Mouse (Mus musculus) embryonic facial prominence, embryonic 10.5 days (tissue): ENCODE measurements at regions not wholly inside any gene's neighbourhood (a gene's known extent, or its start where the extent isn't known, plus 50 kb on each side); places are given as distances from the start of the nearest gene placed in this dataset.
"Not testable (repeated sequence)": the region's sequence is repeated elsewhere in the genome, so short reads cannot be mapped to it uniquely, and the experiment has no call there.

Source experiments
- DNase-seq: peaks from one replicate; pipeline ENCODE4 v3.0.0-alpha.2; 2017; ENCODE audit warnings: low spot score
- H3K27ac ChIP-seq: fragments of 300-500 bp; sonication (generic); replicated peaks from 2 replicates; pipeline ENCODE4 v1.5.1; 2016; ENCODE audit warnings: mild to moderate bottlenecking
- H3K27me3 ChIP-seq: fragments of 300-500 bp; sonication (generic); replicated peaks from 2 replicates; pipeline ENCODE4 v1.6.1; 2016; ENCODE audit warnings: low read depth, mild to moderate bottlenecking; ENCODE audit not compliant: poor library complexity, severe bottlenecking
- H3K36me3 ChIP-seq: fragments of 300-500 bp; sonication (generic); replicated peaks from 2 replicates; pipeline ENCODE4 v1.6.1; 2016; ENCODE audit warnings: mild to moderate bottlenecking, moderate library complexity
- H3K4me1 ChIP-seq: fragments of 300-500 bp; sonication (generic); 2 replicates; pipeline ENCODE4 v1.6.1; 2016
- H3K4me3 ChIP-seq: fragments of 300-500 bp; sonication (generic); 2 replicates; pipeline ENCODE4 v1.5.1; 2016; ENCODE audit warnings: mild to moderate bottlenecking, moderate library complexity
- H3K9me3 ChIP-seq: fragments of 300-500 bp; sonication (generic); 2 replicates; pipeline ENCODE4 v1.6.1; 2016; ENCODE audit warnings: mild to moderate bottlenecking
- WGBS: fragments of 180-500 bp; shearing (Covaris S2); methylation state at CpG from one replicate; pipeline ENCODE4 v1.1.7; 2016; 5-methylcytosine and 5-hydroxymethylcytosine counted together

DNA sequence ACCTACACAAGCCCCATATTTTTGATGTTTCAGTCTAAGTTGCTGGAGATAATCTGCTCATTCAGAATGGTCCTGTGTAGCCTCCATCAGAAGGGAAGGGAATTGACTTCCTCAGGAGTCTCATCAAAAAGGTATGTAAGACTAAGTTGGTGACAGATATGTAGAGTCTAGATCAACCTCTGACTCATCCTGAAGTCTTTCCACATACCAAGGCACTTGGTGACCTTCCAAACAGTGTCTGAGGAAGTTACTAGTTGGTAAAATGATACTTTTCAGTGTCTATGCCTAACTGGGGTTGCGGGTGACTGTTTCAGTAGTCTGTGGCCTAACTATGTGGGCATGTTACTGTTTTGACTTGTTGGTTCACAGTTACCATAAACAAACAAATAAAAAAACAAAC lies 133.0 kb upstream of the Plcb4 start:
- Histone ChIP-seq H3K4me3 (no peak overlapping the region), H3K4me1 (no peaks in the 10 kb centered on the region), H3K9me3 (no peaks in the 10 kb centered on the region), H3K27ac (no peak overlapping the region), H3K36me3 (no peaks in the 10 kb centered on the region), H3K27me3 (no peaks in the 10 kb centered on the region)
- no peak for DNase-seq
- WGBS: 90% methylated on average over 1 of the region's 1 CpGs

DNA sequence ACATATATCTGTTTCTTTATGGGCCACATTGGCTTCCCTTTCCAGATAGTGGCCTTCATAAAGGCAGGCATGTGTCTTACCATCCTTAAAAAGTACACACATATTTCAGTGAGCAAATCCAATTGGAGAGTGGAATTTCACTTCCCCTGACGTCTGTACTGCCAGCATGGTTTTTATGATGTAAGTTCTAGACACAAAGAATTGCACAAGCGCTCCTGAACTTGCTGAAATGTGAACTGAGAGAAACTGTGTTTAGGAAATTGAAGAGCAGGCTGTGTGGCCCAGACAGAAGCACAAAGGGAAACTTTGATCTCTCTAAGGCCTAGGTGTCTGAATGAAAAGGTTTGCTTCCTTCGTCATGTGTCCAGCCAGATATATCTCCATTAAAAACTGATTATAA lies 129.2 kb upstream of the Plcb4 start:
- no peak for DNase-seq
- WGBS: 83% methylated on average over 3 of the region's 3 CpGs
- Histone ChIP-seq H3K36me3 (no peaks in the 10 kb centered on the region), H3K4me1 (no peaks in the 10 kb centered on the region), H3K4me3 (no peak overlapping the region), H3K27me3 (no peaks in the 10 kb centered on the region), H3K9me3 (no peaks in the 10 kb centered on the region), H3K27ac (no peak overlapping the region)

DNA sequence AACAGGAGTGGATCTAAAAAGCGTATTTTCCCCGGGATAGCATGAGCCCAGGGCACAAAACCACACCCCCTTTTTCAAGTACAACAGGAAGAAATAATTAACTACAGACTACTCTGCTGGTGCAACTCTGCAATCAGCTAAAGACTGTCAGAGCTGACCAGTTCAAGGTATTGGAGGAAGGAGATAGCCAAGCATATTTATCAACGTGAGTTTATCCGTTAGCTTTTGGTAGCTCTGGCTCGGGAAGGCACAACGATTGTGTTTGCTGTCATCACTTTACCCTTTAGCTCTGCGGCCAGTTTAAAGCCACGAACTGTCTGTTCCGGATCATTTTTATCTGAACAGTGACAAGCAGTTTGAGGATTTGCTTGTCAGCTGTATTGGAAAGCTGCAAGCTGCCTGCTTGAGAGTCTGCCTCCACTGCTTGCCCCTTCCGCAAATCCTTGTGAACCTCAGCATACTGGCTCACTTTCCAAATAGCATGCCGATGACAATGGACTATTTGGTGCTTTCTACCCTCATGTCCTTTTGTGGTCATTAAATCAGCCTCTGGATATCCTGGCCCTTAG lies 122.4 kb upstream of the Plcb4 start:
- Histone ChIP-seq H3K9me3 (no peaks in the 10 kb centered on the region), H3K27me3 (no peaks in the 10 kb centered on the region), H3K4me3 (no peak overlapping the region), H3K27ac (no peak overlapping the region; the same call in 1 of the 2 replicates), H3K36me3 (no peaks in the 10 kb centered on the region), H3K4me1 (peaks cover 13% of the 10 kb centered on the region)
- WGBS: 68% methylated on average over 11 of the region's 11 CpGs
- DNase-seq: no peak

DNA sequence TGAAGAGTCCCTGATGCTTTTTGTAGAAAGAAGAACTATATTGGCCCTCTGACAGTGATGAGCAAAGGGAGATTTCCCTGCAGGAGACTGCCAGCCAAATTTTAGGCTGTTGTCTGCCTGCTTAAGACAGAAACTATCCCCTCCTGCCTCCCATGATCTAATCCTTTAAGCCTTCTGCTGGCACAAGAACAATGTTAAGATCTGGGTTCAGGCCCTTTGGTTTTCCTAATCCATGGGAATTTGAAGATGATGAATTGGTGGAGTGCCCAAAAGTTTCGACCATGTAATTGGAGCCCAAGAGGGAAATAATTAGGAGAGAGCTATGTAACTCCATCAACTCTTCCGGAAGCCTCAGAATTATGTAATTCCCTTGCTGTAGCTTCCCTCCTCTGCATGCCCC lies 120.8 kb upstream of the Plcb4 start:
- H3K27me3 ChIP-seq: no peaks in the 10 kb centered on the region
- WGBS: 51% methylated on average over 2 of the region's 2 CpGs
- peaks cover 13% of the 10 kb centered on the region for H3K4me1 ChIP-seq
- no peaks in the 10 kb centered on the region for H3K36me3 ChIP-seq
- no peaks in the 10 kb centered on the region for H3K9me3 ChIP-seq
- no peak overlapping the region for H3K4me3 ChIP-seq
- DNase-seq: no peak
- H3K27ac ChIP-seq: no peak overlapping the region

GRCm38 (mm10) chr2:135541058-135541457 lies 117.8 kb upstream of the Plcb4 start:
- no peak overlapping the region for H3K4me3 ChIP-seq
- H3K36me3 ChIP-seq: no peaks in the 10 kb centered on the region
- WGBS: 91% methylated on average over 2 of the region's 2 CpGs
- H3K4me1 ChIP-seq: peaks cover 10% of the 10 kb centered on the region
- H3K27ac ChIP-seq: no peak overlapping the region
- no peak for DNase-seq
- no peaks in the 10 kb centered on the region for H3K27me3 ChIP-seq
- no peaks in the 10 kb centered on the region for H3K9me3 ChIP-seq

- Histone ChIP-seq H3K4me1 (0 out of 2 replicates have a peak, but pooled peaks cover 1% of the 10 kb centered on the region), H3K9me3 (no peaks in the 10 kb centered on the region), H3K27me3 (no peaks in the 10 kb centered on the region), H3K4me3 (no peak overlapping the region), H3K36me3 (no peaks in the 10 kb centered on the region), H3K27ac (no peak overlapping the region)
- no peak for DNase-seq
These were observed 116.9 kb upstream of the Plcb4 start for GRCm38 (mm10) chr2:135541930-135542329.

GRCm38 (mm10) chr2:135544882-135545281 lies 113.9 kb upstream of the Plcb4 start:
- Histone ChIP-seq H3K4me3 (no peak overlapping the region), H3K27me3 (no peaks in the 10 kb centered on the region), H3K36me3 (no peaks in the 10 kb centered on the region), H3K27ac (no peak overlapping the region), H3K4me1 (no peaks in the 10 kb centered on the region), H3K9me3 (no peaks in the 10 kb centered on the region)
- DNase-seq: no peak

DNA sequence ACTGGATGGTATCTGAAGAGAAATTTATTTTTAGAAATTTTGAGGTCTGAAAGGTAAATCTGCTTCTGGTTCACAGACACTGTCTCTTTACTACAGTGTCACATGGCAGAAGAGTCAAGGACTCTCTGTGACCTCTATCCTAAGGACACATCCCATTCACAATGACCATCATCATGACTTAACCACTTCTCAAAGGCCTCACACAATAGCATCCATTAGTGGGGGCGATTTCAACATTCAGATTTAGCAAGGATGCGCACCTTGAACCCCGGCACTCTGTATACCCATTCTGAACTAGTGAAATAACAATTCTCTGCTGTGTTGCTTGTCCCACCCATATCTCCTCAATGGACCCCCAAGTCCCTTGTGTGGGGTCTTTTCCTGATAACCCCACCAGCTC lies 110.8 kb upstream of the Plcb4 start:
- no peaks in the 10 kb centered on the region for H3K4me1 ChIP-seq
- H3K27me3 ChIP-seq: no peaks in the 10 kb centered on the region
- DNase-seq: no peak
- H3K9me3 ChIP-seq: no peaks in the 10 kb centered on the region
- H3K36me3 ChIP-seq: no peaks in the 10 kb centered on the region
- H3K27ac ChIP-seq: no peak overlapping the region
- no peak overlapping the region for H3K4me3 ChIP-seq
- WGBS: 83% methylated on average over 3 of the region's 3 CpGs

GRCm38 (mm10) chr2:135553031-135553430 lies 105.8 kb upstream of the Plcb4 start:
- H3K27me3 ChIP-seq: no peaks in the 10 kb centered on the region
- no peaks in the 10 kb centered on the region for H3K4me1 ChIP-seq
- WGBS: 60% methylated on average over 3 of the region's 3 CpGs
- no peak for DNase-seq
- no peaks in the 10 kb centered on the region for H3K36me3 ChIP-seq
- H3K9me3 ChIP-seq: no peaks in the 10 kb centered on the region
- no peak overlapping the region for H3K27ac ChIP-seq
- no peak overlapping the region for H3K4me3 ChIP-seq

DNA sequence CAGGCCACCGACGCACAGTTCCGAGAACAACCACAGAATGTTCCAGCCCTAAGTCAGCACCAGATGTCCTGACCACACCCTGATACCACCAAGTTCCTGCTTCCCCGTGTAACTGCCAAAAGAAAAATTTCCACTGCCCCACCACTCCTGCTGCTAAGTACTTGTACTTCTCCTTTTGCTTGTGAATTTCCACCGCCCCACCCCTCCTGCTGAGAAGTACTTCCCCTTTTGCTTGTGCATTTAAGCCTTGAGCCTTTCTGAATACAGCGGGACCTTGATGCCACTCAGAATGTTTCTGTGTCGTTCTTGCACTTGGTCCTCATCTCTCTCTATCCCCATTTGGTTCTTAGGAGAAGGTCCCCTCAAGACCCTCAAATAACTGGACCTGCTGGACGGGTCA lies 100.8 kb upstream of the Plcb4 start:
- not testable (repeated sequence) for H3K27me3 ChIP-seq, H3K27ac ChIP-seq, DNase-seq, H3K4me3 ChIP-seq, H3K9me3 ChIP-seq, H3K36me3 ChIP-seq, H3K4me1 ChIP-seq
- WGBS: 94% methylated on average over 8 of the region's 8 CpGs

GRCm38 (mm10) chr2:135559328-135559727 lies 99.5 kb upstream of the Plcb4 start:
- Histone ChIP-seq H3K4me1 (no peaks in the 10 kb centered on the region), H3K4me3 (no peak overlapping the region)
- 57% methylated on average over 3 of the region's 3 CpGs for WGBS

DNA sequence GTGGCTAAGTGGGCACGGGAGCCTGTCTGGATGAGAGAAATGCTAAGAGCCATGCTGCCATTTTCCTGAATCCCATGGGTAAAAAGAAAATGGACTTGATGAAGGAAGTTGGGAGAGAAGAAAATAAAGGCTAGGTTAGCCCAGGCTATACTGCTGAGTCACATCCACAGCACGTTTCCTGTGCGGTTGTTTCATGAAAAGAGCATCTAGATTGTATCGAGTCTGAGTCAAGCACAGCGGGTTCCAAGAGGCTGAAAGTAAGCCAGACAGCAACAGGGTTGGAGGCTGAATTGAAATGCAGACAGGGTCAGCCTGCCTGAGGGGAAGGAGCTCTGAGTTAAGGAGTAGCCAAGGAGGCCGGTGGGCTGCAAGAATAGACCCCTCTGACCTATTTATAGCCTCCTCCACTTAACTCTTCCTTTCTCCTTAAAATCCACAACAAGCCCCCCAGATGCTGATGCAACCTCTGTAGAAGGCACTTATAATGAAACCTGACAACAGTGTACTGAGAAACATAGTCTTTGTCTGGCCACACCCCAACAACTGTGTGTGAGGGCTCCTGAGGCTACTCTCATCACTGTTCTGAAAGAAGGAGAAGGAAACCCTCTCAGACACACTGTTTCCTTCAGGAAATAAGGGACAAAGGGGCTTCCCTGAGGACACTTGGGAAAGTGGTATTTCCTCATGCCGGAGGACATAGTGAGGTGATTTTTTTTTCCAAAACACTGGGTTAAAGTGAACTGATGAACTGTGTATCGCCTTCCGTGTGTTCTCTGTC lies 98.7 kb upstream of the Plcb4 start:
- Histone ChIP-seq H3K27me3 (no peaks in the 10 kb centered on the region), H3K36me3 (no peaks in the 10 kb centered on the region), H3K4me1 (no peaks in the 10 kb centered on the region), H3K4me3 (no peak overlapping the region), H3K9me3 (no peaks in the 10 kb centered on the region), H3K27ac (0 out of 2 replicates have a peak overlapping the region, but pooled peaks have one; percentile 10)
- WGBS: 72% methylated on average over 9 of the region's 9 CpGs
- no peak for DNase-seq

More at GRCm38 (mm10) chr2:135559328-135559727, 99.5 kb upstream of the Plcb4 start:
- Histone ChIP-seq H3K27ac (no peak overlapping the region), H3K27me3 (no peaks in the 10 kb centered on the region), H3K9me3 (no peaks in the 10 kb centered on the region), H3K36me3 (no peaks in the 10 kb centered on the region)
- DNase-seq: no peak

GRCm38 (mm10) chr2:135560856-135561255 lies 98.0 kb upstream of the Plcb4 start:
- Histone ChIP-seq H3K4me1 (no peaks in the 10 kb centered on the region), H3K4me3 (no peak overlapping the region), H3K27me3 (no peaks in the 10 kb centered on the region), H3K36me3 (no peaks in the 10 kb centered on the region), H3K9me3 (no peaks in the 10 kb centered on the region), H3K27ac (no peak overlapping the region)
- 86% methylated on average over 1 of the region's 1 CpGs for WGBS
- no peak for DNase-seq
